Mouse (Mus musculus): ENCODE measurements around the gene Pkn2.

Pkn2 gene

DNA sequence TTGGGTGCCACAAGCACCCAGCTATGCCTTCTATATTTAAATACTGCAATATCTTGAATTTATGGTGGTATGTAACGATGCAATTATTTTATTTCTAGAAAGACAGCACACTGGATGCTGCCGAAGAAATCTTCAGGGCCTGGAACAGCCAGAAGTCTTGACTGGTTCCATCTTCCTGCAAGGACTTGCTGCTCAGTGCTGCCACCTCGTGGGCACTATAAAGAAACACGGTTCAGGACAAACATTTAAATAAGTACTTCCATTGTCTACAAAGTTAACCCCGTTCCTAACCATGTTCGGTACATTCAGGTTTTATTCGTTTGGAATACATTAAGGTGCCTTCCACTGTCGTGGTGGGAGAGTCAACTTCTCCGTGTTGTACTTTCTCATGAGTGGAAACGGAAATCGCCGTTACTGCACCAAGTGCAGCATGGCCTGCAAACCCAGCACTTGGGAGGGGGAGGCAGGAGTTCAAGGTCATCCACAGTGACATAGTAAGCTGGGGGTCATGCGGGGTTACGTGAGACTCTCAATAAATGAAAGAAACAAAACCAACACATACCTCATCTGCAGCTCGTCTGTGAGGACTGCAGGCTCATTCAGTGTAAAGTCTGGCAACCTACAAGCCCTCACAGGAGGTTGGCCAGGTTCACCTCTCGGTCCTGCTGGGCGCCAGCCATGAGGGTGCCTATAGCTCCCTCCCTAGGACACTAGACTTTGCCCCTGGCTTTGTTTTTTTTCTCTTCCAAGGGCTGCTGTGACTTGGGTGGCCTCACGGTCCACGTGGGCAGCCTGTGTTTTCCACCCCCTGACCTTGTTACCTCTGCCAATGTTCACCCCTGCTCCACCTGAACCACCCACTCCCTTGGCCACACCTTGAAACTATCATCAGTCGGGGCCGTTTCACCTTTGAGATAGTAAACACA is 137.6 kb downstream of the Pkn2 start:
- peak; percentile 67 for DNase-seq (ENCODE audit: extremely low read depth, low read depth)
